Mouse (Mus musculus) urinary bladder, postnatal 25 days (tissue): Measurements from ENCODE around the gene Clp1.
A peak's percentile ranks its signal among the peaks of the same experiment; 100 is the strongest.

Source experiments
- DNase-seq: peaks from one replicate; pipeline ENCODE4 v3.0.0; 2022; ENCODE audit warnings: low spot score

Gene Clp1

GRCm38 (mm10) chr2:84711898-84712297 is 15.3 kb downstream of the Clp1 start:
- no peak for DNase-seq

DNA sequence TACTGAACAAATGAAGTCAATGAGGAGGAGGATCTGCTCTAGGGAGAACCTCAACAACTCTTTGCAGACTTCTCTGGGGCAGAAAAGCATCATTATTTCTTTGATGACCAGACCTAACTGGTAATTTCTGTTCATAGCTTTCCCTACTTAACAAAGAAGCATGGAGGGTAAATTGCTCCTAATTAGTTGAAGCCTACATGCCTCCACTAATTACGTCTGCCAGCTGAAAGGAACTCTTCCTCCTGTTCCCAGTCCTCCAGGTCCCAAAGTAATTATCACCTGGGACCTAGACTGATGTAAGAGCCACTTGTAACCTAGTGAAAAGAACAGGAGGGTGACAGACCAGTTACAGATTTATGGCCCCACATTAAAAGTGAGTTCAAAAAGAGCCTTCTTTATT is 19.6 kb downstream of the Clp1 start:
- DNase-seq, result no peak

GRCm38 (mm10) chr2:84705295-84705694 is 21.9 kb downstream of the Clp1 start:
- no peak for DNase-seq

DNA sequence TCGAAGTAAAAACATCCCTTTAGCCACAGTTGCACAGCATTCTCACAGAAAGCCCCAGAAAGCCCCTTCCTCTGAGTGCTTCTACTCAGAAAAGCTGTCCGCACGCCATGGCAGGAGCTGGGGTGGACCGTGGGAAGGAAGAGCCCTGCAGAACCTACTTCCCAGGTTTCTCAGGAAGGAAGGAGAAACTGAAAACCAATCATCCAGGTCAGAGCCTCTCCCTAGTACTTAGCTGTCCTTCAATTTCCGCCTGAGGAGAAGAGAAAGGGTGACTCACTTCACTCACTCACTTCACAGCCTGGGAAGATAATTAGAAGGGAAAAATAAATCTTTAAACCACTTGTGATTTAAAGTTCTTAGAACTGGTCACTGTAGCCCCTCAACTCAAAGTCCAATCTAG is 22.8 kb downstream of the Clp1 start:
- no peak for DNase-seq

DNA sequence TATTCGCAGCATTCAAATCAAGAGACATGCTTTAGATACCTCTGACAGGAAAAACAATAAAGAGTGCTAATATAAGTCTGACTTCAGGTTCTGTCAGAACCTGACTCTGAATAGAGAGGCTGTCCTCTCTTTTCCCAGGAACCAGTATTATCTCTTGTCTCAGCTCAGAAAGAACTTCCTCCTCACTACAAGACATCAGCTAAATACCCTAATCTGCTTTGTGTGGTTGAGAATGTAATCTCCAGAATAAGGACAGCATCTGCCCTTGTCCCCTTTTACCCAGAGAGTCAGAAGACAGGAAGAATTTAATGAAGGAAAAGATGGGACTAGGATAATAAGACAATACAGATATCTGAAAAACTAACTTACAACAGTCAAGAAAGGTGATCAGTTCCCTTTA is 23.7 kb downstream of the Clp1 start:
- no peak for DNase-seq

- DNase-seq, result no peak
Observed at GRCm38 (mm10) chr2:84695007-84695695, 32.0 kb downstream of the Clp1 start.

DNA sequence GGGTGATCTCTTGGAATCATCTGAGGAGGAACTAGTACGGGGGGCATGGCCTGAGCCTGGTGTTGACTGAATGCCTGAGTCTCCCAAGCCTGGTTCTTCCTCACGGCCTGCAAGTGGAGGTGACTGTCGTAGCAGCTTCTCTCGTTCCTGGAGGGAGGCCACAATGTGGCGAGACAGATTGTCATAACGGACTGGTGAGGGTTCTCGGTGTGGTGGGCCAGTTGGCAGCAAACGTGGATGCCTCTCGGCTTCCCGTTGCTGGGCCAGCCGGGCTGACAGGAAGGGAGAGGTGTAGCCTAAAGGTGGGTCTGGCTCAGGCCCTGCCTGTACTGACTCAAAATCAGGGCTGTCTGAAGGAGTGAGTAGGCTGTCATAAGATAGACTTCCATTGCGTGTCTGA is 37.1 kb downstream of the Clp1 start:
- DNase-seq, result no peak

DNA sequence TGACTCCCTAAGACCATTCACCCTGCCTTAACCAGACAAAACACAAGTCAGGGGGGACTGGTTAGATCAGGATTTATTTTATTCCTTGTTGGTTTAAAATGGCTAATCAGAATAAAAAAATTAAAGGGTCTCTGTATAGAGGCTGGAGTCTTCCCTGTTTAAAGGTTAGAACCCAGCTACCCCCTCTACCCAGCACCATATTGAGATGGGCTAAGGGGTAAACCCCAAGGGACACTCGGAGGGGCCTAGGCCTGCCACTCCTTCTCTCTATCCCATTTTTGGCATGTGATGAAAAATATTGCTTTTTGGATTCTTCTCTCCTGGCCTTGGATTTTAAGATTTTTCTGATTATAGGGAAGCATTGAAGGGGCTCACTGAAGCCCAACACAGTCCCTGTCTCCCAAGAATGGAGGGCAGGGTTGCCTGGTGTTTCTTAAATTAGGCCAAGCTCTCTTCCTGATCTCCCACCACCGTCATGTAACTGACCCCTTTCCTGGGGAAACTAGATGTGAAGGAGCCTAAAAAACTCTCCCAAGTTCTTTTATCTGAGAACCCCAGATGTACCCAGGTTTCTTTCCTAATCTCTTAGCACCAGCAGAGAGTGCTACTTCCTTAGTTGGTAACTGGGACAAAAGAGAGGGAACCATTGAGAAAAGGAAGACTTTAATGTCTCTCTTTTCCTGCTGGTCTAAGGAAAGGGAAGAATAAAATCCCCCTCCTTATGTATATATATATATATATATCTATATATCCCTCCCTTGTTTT is 38.9 kb downstream of the Clp1 start:
- DNase-seq, result no peak

DNA sequence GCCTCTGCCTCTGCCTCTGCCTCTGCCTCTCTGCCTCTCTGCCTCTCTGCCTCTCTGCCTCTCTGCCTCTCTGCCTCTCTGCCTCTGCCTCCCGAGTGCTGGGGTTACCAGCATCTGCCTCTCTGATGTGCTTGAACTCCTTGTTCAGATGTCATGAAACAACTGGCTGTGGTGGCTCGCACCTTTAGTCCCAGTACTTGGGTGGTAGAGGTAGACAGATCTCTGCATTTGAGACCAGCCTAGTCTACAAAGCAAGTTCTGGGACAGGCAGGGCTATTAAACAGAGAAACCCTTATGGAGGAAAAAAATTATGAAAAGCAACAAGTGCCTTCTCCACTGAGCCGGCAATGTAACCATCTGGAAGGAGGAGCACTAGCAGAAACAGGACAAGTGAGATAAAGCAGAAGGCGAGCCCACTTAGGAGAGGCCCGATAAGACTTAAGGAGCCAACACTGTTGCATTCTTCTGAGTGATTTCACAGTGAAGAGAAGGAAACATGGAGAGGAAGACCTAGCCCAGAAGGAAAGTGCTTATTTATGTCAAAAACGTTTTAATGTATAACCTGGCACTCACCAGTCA is 44.5 kb downstream of the Clp1 start:
- no peak for DNase-seq

- DNase-seq, result no peak
Observed at GRCm38 (mm10) chr2:84679016-84679415, 48.1 kb downstream of the Clp1 start, which contains the start of gene Tmx2. Gene Tmx2 (minus strand): TSS chr2:84679140.

- peak; percentile 77 for DNase-seq
Observed at GRCm38 (mm10) chr2:84677968-84678880, 48.9 kb downstream of the Clp1 start, which contains the start of the genes Gm28635 and Med19. Gene Gm28635 (minus strand): TSS chr2:84678041. Gene Med19 (plus strand): TSS chr2:84678402.

GRCm38 (mm10) chr2:84677270-84677967 is 49.7 kb downstream of the Clp1 start:
- DNase-seq, result no peak
